Mouse (Mus musculus): ENCODE results near the gene Acpp. TPM values are rescaled to one million over a fixed set of nuclear protein-coding genes. Genes with fewer than 3 reads are reported as not detected.

Gene Acpp
- polyA plus RNA-seq (2015; fragmentation: Illumina TruSeq; extraction: RNeasy Lipid Tissue Mini Kit (QIAGEN cat#74804); ENCODE audit: insufficient read depth, low read depth, low replicate concordance), result not detected

DNA sequence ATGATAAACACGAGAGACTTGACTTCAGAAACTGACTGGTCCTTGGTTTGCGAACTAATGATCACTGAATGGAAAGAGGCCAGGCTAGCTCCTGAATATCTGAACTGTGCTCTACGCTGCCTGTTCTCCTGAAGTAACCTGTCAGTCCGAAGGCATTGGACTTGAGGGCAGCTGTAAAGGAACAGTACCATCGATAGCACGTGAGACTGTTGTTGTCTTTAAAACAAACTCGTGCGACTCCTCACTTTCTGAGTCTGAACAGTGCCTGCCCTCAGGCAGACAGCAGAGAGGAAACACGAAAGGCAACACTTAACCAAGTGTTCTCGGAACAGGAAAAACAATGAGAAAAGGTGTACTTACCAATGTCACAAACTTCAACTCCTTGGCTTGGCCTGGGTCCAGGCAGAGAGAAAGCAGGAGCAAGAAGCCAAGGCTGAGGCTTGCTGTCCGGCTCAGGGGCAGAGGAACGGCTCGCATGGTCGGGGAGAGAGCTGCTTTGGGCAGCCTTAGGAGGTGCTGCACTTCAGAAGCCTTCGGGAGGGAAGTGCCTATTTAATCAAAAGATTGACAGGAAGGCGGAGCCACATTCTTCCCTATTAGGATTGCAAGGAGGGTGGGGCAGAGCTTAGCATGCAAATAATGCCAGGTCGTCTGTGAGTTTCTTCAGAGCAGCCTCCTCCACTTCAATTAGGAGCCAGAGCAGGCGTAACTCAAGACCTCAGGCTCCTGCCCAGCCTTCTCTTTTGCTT, at the start of gene Acpp:
Gene Acpp (minus strand): TSS at position 566 of the 749 bp plus-strand sequence.

DNA sequence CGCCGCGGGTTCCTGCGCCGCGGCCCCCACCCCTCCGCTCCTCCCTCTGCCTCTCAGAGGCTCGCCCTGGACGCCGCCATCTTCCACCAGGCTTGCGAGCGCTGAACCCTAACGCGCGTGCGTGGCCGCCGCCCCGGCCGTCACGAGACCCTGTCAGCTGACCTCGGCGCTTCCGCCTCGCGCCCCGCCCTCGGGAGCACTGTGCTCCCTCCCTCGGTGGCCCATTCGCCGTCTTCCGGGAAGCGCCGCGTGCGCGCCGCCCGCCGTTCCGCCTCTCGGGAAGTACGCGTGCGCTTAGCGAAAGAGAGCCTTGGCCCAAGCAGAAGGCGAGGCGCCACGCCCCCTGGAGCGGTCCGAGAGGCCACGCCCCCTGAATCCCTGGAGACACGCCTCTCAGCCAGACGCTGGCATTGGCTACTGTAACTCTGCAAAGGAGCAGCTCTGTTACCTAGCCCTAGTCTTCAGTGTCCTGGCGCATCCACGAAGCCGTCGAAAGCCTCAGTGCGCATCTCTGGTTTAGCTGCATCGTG, 74.7 kb downstream of the Acpp start, which contains the start of gene Dnajc13:
Gene Dnajc13 (minus strand): TSS at position 108 of the 530 bp plus-strand sequence.

Other genes starting within 250 kb of the Acpp start
- 1.6 TPM for gene Ackr4, start 210.8 kb downstream of the Acpp start, polyA plus RNA-seq (2015; fragmentation: Illumina TruSeq; extraction: RNeasy Lipid Tissue Mini Kit (QIAGEN cat#74804); ENCODE audit: insufficient read depth, low read depth, low replicate concordance)
- 9.6 TPM for gene Dnajc13, start 74.8 kb downstream of the Acpp start, polyA plus RNA-seq (2015; fragmentation: Illumina TruSeq; extraction: RNeasy Lipid Tissue Mini Kit (QIAGEN cat#74804); ENCODE audit: insufficient read depth, low read depth, low replicate concordance)
- not detected for gene Cpne4, start 209.5 kb upstream of the Acpp start, polyA plus RNA-seq (2015; fragmentation: Illumina TruSeq; extraction: RNeasy Lipid Tissue Mini Kit (QIAGEN cat#74804); ENCODE audit: insufficient read depth, low read depth, low replicate concordance)